Mouse (Mus musculus) lung, postnatal 36 days (tissue): ENCODE results near the gene Cela3b.

ENCODE experiments used
- DNase-seq: peaks from one replicate; pipeline ENCODE4 v3.0.0; 2022; ENCODE audit warnings: mixed read lengths

The Cela3b gene

GRCm38 (mm10) chr4:137430502-137430901, at the start of gene Cela3b:
Gene Cela3b (minus strand): TSS chr4:137430540.
- no peak for DNase-seq

GRCm38 (mm10) chr4:137479757-137480156, 49.4 kb upstream of the Cela3b start:
- DNase-seq = no peak

GRCm38 (mm10) chr4:137478306-137478705, 48.0 kb upstream of the Cela3b start:
- DNase-seq = no peak

- no peak for DNase-seq
Measured at GRCm38 (mm10) chr4:137477611-137478010, 47.3 kb upstream of the Cela3b start.

- DNase-seq = peak; percentile 52
Measured at GRCm38 (mm10) chr4:137476761-137477237, 46.5 kb upstream of the Cela3b start.

GRCm38 (mm10) chr4:137476065-137476760, 45.9 kb upstream of the Cela3b start:
- DNase-seq = peak; percentile 48

- DNase-seq = no peak
Measured at GRCm38 (mm10) chr4:137475271-137476050, 45.1 kb upstream of the Cela3b start.

- DNase-seq = no peak
Measured at GRCm38 (mm10) chr4:137474694-137475093, 44.4 kb upstream of the Cela3b start.

GRCm38 (mm10) chr4:137473701-137474388, 43.5 kb upstream of the Cela3b start:
- DNase-seq = peak; percentile 46

GRCm38 (mm10) chr4:137473240-137473639, 42.9 kb upstream of the Cela3b start:
- no peak for DNase-seq

GRCm38 (mm10) chr4:137471326-137471725, 41.0 kb upstream of the Cela3b start:
- DNase-seq = no peak

GRCm38 (mm10) chr4:137470701-137471317, 40.5 kb upstream of the Cela3b start:
- no peak for DNase-seq

GRCm38 (mm10) chr4:137469845-137470692, 39.7 kb upstream of the Cela3b start:
- no peak for DNase-seq

GRCm38 (mm10) chr4:137469081-137469844, 38.9 kb upstream of the Cela3b start:
- DNase-seq = peak; percentile 55

- DNase-seq = peak; percentile 96
Measured at GRCm38 (mm10) chr4:137468260-137469080, 38.1 kb upstream of the Cela3b start, which contains the start of gene Hspg2. Gene Hspg2 (plus strand): TSS chr4:137468769.

GRCm38 (mm10) chr4:137467525-137467924, 37.2 kb upstream of the Cela3b start:
- no peak for DNase-seq

GRCm38 (mm10) chr4:137466991-137467390, 36.7 kb upstream of the Cela3b start:
- DNase-seq = no peak

- DNase-seq = no peak
Measured at GRCm38 (mm10) chr4:137465125-137465787, 34.9 kb upstream of the Cela3b start.

- peak; percentile 74 for DNase-seq
Measured at GRCm38 (mm10) chr4:137461981-137462690, 31.8 kb upstream of the Cela3b start.
